30 mouse cellular contexts compared by ENCODE assay signal in the genomic region with DNA sequence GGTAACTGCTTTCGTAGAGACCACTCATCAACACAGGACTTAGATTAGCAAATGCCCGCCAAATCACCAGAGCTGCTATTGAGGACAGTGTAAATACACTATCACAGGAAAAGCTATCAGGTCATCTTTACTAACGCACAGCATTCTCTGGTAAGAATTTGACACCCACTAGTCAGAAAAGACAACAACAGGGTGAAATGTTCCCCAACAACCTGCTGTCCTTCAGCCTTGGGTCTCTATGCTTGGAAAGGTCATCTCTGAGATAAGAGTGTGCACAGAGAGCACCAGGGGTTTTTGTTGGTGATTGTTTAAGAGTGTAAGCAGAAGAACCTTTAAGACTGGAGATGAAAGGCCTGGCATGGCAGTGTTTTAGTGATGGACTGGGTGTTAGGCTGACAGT.
"Had no signal": no experiment of that assay in that cellular context is flagged by ENCODE, and none has a peak within 500 bp of the region (broad histone marks: within the 10 kb centered on the region; RNA-seq: fewer than 3 reads in every experiment).

No protein-coding gene starts in this region.

- DNase-seq: heart, postnatal 10 days; heart, postnatal 14 days; heart, postnatal 36 days; heart, postnatal 4 days; kidney, adult 11 months; kidney, adult 18-20 months; kidney, adult 2 months; kidney, adult 8-10 months; kidney, adult 9 months; kidney, postnatal 10 days; kidney, postnatal 14 days; kidney, postnatal 25 days; kidney, postnatal 36 days; kidney, postnatal 4 days; layer of hippocampus, adult 9-11 months; layer of hippocampus, postnatal 36 days had no signal

- H3K4me3 ChIP-seq: heart, embryonic 10.5 days; heart, embryonic 12.5 days; heart, embryonic 13.5 days; heart, embryonic 15.5 days; hindbrain, embryonic 10.5 days; hindbrain, embryonic 12.5 days; hindbrain, embryonic 13.5 days; hindbrain, embryonic 15.5 days; intestine, embryonic 15.5 days; kidney, embryonic 15.5 days; left cerebral cortex, adult 2 months had no signal

- H3K27ac ChIP-seq: heart, embryonic 10.5 days; heart, embryonic 13.5 days; heart, embryonic 15.5 days; hindbrain, embryonic 10.5 days; hindbrain, embryonic 12.5 days; hindbrain, embryonic 13.5 days; hindbrain, embryonic 14.5 days; hindbrain, embryonic 15.5 days; hindbrain, postnatal 0 days; intestine, embryonic 15.5 days; kidney, embryonic 15.5 days; kidney, postnatal 0 days; left cerebral cortex, adult 2 months had no signal
